Comparison of ENCODE assay signal across 8 mouse cellular contexts in genomic region chr11:97357663-97358062, GRCm38 (mm10). TPM values are rescaled to one million over a fixed set of nuclear protein-coding genes. Genes with fewer than 3 reads are reported as not detected.
DNase-seq lines count a peak whose midpoint lies in the region; ATAC-seq and TF ChIP-seq lines count a peak whose summit lies in the region.
"Not testable (repeated sequence)": the region's sequence is repeated elsewhere in the genome, so short reads cannot be mapped to it uniquely, and the experiment has no call there.

No protein-coding gene starts in this region.

- TF ChIP-seq EP300 in MEL (IDR thresholded peaks at IDR 0.05; ENCODE audit: low read depth in 1 of 2, low read length in 2 of 2) = not testable (repeated sequence)

- not testable (repeated sequence) for H3K79me2 ChIP-seq in MEL (ENCODE audit: control insufficient read depth, insufficient read depth, low read length, poor library complexity)

- DNase-seq in MEL (ENCODE audit: low read depth, low spot score) = peak; percentile 89
- peak; percentile 72 for DNase-seq in cerebellum, adult 11 months
- peak; percentile 56 for DNase-seq in forebrain, embryonic 10.5 days (ENCODE audit: extremely low spot score, low spot score)
- peak; percentile 55 for DNase-seq in layer of hippocampus, adult 9-10 months (ENCODE audit: low spot score)
- peak; percentile 86 for DNase-seq in lung, postnatal 10 days
- peak; percentile 77 for DNase-seq in right cerebral cortex, postnatal 14 days
- peak; percentile 84 for DNase-seq in thymus, postnatal 4 days

- not testable (repeated sequence) for H3K9ac ChIP-seq in MEL (ENCODE audit: control insufficient read depth, low read depth, low read length, poor library complexity, severe bottlenecking)

- TF ChIP-seq POLR2A in MEL (IDR thresholded peaks at IDR 0.05; ENCODE audit: control insufficient read depth in 1 of 2, insufficient read depth in 1 of 2, low read depth in 1 of 2, low read length in 2 of 2, poor library complexity in 1 of 2) = not testable (repeated sequence)

- H3K9me3 ChIP-seq in MEL (replicated peaks; ENCODE audit: insufficient read depth, low read length); forebrain, embryonic 10.5 days: not testable (repeated sequence)

- H3K27ac ChIP-seq in MEL (ENCODE audit: control insufficient read depth, low read depth, low read length); forebrain, embryonic 10.5 days: not testable (repeated sequence)

- peak; percentile 59 to 61; a peak in 3 of 4 replicates for ATAC-seq in hematopoietic stem cell, adult 5-6 weeks (replicated peaks in 1 of 2; ENCODE audit: insufficient read depth in 1 of 2, low FRiP score in 2 of 2, low TSS enrichment in 1 of 2, low read depth in 1 of 2, poor library complexity in 2 of 2, severe bottlenecking in 2 of 2)

- H3K27me3 ChIP-seq in MEL (ENCODE audit: control insufficient read depth in 1 of 2, insufficient read depth in 2 of 2, low read length in 2 of 2); forebrain, embryonic 10.5 days (ENCODE audit: poor library complexity, severe bottlenecking): not testable (repeated sequence)

- H3K36me3 ChIP-seq in MEL (ENCODE audit: control insufficient read depth in 1 of 2, insufficient read depth in 2 of 2, low read length in 2 of 2) = peaks cover 0 to 13% of the 10 kb centered on the region in 2 experiments; a peak in 2 of 4 replicates
- not testable (repeated sequence) for H3K36me3 ChIP-seq in forebrain, embryonic 10.5 days (replicated peaks)

- 13% methylated on average over 4 of the region's 6 CpGs for whole genome bisulfite sequencing in forebrain, embryonic 10.5 days

- H3K4me3 ChIP-seq in MEL (ENCODE audit: control insufficient read depth in 1 of 2, insufficient read depth in 1 of 2, low read depth in 2 of 2, low read length in 2 of 2); forebrain, embryonic 10.5 days: not testable (repeated sequence)

- TF ChIP-seq RAD21 in MEL (IDR thresholded peaks at IDR 0.05; ENCODE audit: low read depth, low read length) = peak; percentile 58

- H3K4me1 ChIP-seq in MEL (ENCODE audit: control insufficient read depth in 1 of 2, insufficient read depth in 2 of 2, low read length in 2 of 2) = peaks cover 10 to 13% of the 10 kb centered on the region in 2 experiments; a peak in 3 of 4 replicates
- H3K4me1 ChIP-seq in forebrain, embryonic 10.5 days = not testable (repeated sequence)

- peak; percentile 72 to 92 (median 80) for TF ChIP-seq CTCF in MEL (IDR thresholded peaks at IDR 0.05 in 2 of 3, conservative IDR thresholded peaks at IDR 0.05 in 1 of 3; ENCODE audit: control insufficient read depth in 1 of 3, insufficient read depth in 1 of 3, low read depth in 2 of 3, low read length in 3 of 3, poor library complexity in 1 of 3, severe bottlenecking in 1 of 3)

TF ChIP-seq in MEL, 35 proteins besides CTCF, POLR2A, EP300 and RAD21:
- TF ChIP-seq TBP (IDR thresholded peaks at IDR 0.05; ENCODE audit: low read depth, low read length) (peak; percentile 61), SMC3 (IDR thresholded peaks at IDR 0.05; ENCODE audit: low read depth, low read length) (peak; percentile 65), ZNF384 (IDR thresholded peaks at IDR 0.05; ENCODE audit: low read depth, low read length) (peak; percentile 93), ZC3H11A (IDR thresholded peaks at IDR 0.05; ENCODE audit: low read depth, low read length) (peak; percentile 20; the same call in 1 of the 2 replicates)

RNA-seq across cellular contexts. Expression of gene Socs7, which starts 4.7 kb away (rescaled TPM):
- total RNA-seq in MEL (2012; rRNA removed) = 18.7 and 21.0 TPM in 2 replicates
- 10 to 100 TPM in 1 of 2 experiments, not detected in 1; 19.3 TPM for polyA plus RNA-seq in MEL (2012; ENCODE audit: insufficient read depth in 1 of 2, insufficient read length in 2 of 2, low read depth in 1 of 2, low replicate concordance in 2 of 2, missing spikeins in 1 of 2)
- polyA plus RNA-seq in forebrain, embryonic 10.5 days (2016; fragmentation: Nextera tagmentation; extraction: Ambion mirVana) = 3.8 and 4.2 TPM in 2 replicates
- total RNA-seq in hematopoietic stem cell, adult 5-6 weeks (2017) = 12.8 and 13.6 TPM in 2 replicates

RNA-seq across cellular contexts. Expression of gene Gpr179, which starts 5.8 kb away (rescaled TPM):
- total RNA-seq in MEL (2012; rRNA removed) = under 0.01 and 0.04 TPM in 2 replicates
- polyA plus RNA-seq in MEL (2012; ENCODE audit: insufficient read depth in 1 of 2, insufficient read length in 2 of 2, low read depth in 1 of 2, low replicate concordance in 2 of 2, missing spikeins in 1 of 2) = under 1 TPM in 1 of 2 experiments, not detected in 1; 0.01 TPM
- 0.01 and 0.04 TPM in 2 replicates for polyA plus RNA-seq in forebrain, embryonic 10.5 days (2016; fragmentation: Nextera tagmentation; extraction: Ambion mirVana)
- total RNA-seq in hematopoietic stem cell, adult 5-6 weeks (2017) = 0.10 and 0.31 TPM in 2 replicates

RNA-seq across cellular contexts. Expression of gene Mrpl45, which starts 42.1 kb away (rescaled TPM):
- 72.7 and 74.5 TPM in 2 replicates for total RNA-seq in MEL (2012; rRNA removed)
- polyA plus RNA-seq in MEL (2012; ENCODE audit: insufficient read depth in 1 of 2, insufficient read length in 2 of 2, low read depth in 1 of 2, low replicate concordance in 2 of 2, missing spikeins in 1 of 2) = 10 to 100 TPM in 1 of 2 experiments, not detected in 1; 65.0 TPM
- 66.5 and 69.5 TPM in 2 replicates for polyA plus RNA-seq in forebrain, embryonic 10.5 days (2016; fragmentation: Nextera tagmentation; extraction: Ambion mirVana)
- 21.4 and 22.7 TPM in 2 replicates for total RNA-seq in hematopoietic stem cell, adult 5-6 weeks (2017)

RNA-seq across cellular contexts. Expression of gene Arhgap23, which starts 57.7 kb away (rescaled TPM):
- 1.7 and 1.8 TPM in 2 replicates for total RNA-seq in MEL (2012; rRNA removed)
- polyA plus RNA-seq in MEL (2012; ENCODE audit: insufficient read depth in 1 of 2, insufficient read length in 2 of 2, low read depth in 1 of 2, low replicate concordance in 2 of 2, missing spikeins in 1 of 2) = 1 to 10 TPM in 1 of 2 experiments, not detected in 1; 7.5 TPM
- 1.6 and 2.2 TPM in 2 replicates for polyA plus RNA-seq in forebrain, embryonic 10.5 days (2016; fragmentation: Nextera tagmentation; extraction: Ambion mirVana)
- 7.3 and 11.4 TPM in 2 replicates for total RNA-seq in hematopoietic stem cell, adult 5-6 weeks (2017)
